Mouse (Mus musculus): ENCODE data around the gene Gmps. TPM values are rescaled to one million over a fixed set of nuclear protein-coding genes. Genes with fewer than 3 reads are reported as not detected.

The Gmps gene
- polyA plus RNA-seq, 1 experiment from 2014 or later: 43.0 TPM

DNA sequence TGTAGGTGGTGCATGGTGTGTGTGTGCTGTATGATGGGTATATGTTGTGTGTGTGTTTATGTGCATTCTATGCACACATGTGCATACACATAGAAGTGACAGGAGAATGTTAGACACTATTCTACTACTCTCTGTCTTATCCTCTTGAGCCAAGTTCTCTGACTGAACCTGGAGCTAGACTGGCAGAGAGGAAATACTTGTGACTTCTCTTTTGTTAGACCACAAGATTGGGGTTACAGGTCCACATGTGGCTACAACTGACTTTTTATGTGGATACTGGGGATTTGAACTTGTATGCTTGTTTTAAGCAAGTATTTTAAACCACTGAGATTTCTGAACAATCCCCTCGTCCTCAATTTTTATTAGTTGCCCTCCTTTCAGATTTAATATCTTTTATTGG, 10.8 kb downstream of the Gmps start:
- Histone ChIP-seq H3K4me2 (no peak overlapping the region), H3K9me3 (no peaks in the 10 kb centered on the region), H3K4me3 (no peak overlapping the region), H3K4me1 (no peaks in the 10 kb centered on the region), H3K27me3 (no peaks in the 10 kb centered on the region), H3K9ac (no peak overlapping the region), H3K36me3 (peaks cover 52% of the 10 kb centered on the region), H3K27ac (no peak overlapping the region)
- ATAC-seq (ENCODE audit: borderline replicate concordance, extremely low read depth, low FRiP score, low TSS enrichment): no peak
- WGBS: 85% methylated on average over 1 of the region's 1 CpGs

DNA sequence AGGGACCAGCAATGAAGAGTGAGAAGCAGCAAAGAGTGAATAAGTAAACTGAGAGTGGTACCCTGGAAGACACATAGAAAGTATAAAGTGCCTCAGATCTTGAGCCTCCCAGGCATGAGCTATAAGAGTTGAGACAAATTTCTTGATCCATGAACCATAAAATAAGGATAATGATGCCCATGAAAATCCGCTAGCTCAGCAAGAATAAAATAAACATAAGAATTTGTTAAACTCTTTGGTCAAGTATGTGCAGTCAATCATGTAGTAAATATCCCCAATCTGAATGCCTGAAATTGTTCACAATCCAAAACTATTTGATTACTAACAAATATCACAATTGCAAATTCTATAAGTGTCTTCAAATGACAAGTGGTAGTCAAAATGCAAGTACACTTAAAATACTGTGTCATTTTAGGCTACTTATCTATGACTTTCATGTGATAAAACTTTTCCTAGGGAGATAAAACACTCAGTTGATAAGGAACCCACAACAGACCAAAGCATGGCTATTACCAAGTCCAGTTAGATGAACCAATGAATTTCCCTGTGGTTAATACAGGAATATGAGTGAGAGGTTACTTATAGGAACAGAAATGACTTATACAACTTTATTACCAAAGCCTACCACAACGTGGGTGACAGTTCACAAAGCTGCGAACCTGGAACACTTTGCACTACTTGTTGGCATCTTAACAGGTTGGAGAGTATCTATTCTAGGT, 13.0 kb downstream of the Gmps start:
- Histone ChIP-seq H3K9ac (no peak overlapping the region), H3K27me3 (no peaks in the 10 kb centered on the region), H3K9me3 (no peaks in the 10 kb centered on the region), H3K36me3 (peaks cover 59% of the 10 kb centered on the region), H3K4me3 (no peak overlapping the region), H3K4me2 (no peak overlapping the region), H3K27ac (no peak overlapping the region), H3K4me1 (no peaks in the 10 kb centered on the region)
- WGBS: 89% methylated on average over 3 of the region's 3 CpGs
- no peak for ATAC-seq (ENCODE audit: borderline replicate concordance, extremely low read depth, low FRiP score, low TSS enrichment)

DNA sequence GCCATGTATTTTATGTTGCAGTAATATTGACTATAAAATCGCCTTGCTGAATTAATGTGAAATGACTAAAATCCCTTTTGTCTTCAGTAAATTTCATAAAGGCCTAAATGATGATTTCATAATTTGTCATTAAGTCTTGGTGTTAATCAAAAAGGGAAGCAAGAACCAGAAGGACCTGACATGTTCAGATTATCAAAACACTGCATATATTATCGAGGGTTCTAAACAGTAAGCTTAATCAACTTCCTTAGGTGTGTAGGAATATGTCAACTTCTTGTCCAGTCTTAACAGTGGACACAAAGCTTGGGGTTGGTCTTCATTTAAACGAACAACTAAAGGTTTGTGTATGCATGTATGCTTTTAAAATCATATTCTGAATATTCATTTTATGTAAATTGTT, 45.5 kb downstream of the Gmps start:
- H3K36me3 ChIP-seq: no peaks in the 10 kb centered on the region
- H3K4me1 ChIP-seq: no peaks in the 10 kb centered on the region
- no peak for ATAC-seq (ENCODE audit: borderline replicate concordance, extremely low read depth, low FRiP score, low TSS enrichment)
- H3K9ac ChIP-seq: no peak overlapping the region
- 84% methylated on average over 3 of the region's 3 CpGs for WGBS
- no peaks in the 10 kb centered on the region for H3K9me3 ChIP-seq
- H3K4me2 ChIP-seq: no peak overlapping the region
- no peak overlapping the region for H3K27ac ChIP-seq
- no peak overlapping the region for H3K4me3 ChIP-seq
- H3K27me3 ChIP-seq: no peaks in the 10 kb centered on the region

DNA sequence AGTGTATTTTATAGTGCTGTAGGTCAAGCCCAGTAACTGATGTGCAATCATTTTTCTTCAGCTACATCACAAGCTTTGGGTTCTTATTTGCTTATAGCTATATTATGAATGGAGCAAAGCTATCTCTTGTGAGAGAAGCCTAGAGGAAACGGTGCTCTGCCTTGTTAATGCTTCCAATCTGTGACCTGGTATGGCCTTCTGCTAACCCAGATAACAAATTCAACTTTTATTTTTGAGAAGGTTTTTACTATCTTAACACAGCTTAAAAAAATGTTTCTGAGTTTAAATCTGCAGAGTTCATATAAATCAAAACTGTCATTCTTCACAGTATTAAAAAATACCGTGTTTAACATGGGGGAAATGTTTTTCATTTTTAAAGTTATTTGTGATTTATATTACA, 46.0 kb downstream of the Gmps start:
- 64% methylated on average over 2 of the region's 2 CpGs for WGBS
- no peak for ATAC-seq (ENCODE audit: borderline replicate concordance, extremely low read depth, low FRiP score, low TSS enrichment)
- no peak overlapping the region for H3K4me3 ChIP-seq

DNA sequence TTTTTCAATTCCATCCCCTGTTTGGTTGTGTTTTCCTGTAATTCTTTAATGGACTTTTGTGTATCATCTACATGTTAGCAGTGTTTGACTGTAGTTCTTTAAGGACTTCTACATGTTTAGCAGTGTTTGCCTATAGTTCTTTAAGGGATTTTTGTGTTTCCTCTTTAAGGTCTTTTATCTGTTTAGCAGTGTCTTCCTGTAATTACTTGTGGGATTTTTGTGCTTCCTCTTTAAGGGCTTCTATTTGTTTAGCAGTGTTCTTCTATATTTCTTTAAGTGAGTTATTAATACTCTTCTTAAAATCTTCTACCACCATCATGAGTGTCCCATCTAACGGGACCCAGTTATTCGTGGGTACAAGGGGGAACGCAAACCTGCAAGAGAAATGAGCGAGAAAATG, 53.9 kb downstream of the Gmps start:
- H3K27ac ChIP-seq: no peak overlapping the region
- no peaks in the 10 kb centered on the region for H3K9me3 ChIP-seq
- H3K9ac ChIP-seq: no peak overlapping the region
- no peaks in the 10 kb centered on the region for H3K4me1 ChIP-seq
- no peak overlapping the region for H3K4me2 ChIP-seq
- H3K27me3 ChIP-seq: no peaks in the 10 kb centered on the region
- H3K36me3 ChIP-seq: no peaks in the 10 kb centered on the region
- no peak overlapping the region for H3K4me3 ChIP-seq
- WGBS: 93% methylated on average over 4 of the region's 4 CpGs
- no peak for ATAC-seq (ENCODE audit: borderline replicate concordance, extremely low read depth, low FRiP score, low TSS enrichment)

More for the DNA sequence above, 46.0 kb downstream of the Gmps start:
- Histone ChIP-seq H3K4me1 (no peaks in the 10 kb centered on the region), H3K36me3 (no peaks in the 10 kb centered on the region), H3K27ac (no peak overlapping the region), H3K27me3 (no peaks in the 10 kb centered on the region), H3K4me2 (no peak overlapping the region), H3K9me3 (no peaks in the 10 kb centered on the region), H3K9ac (no peak overlapping the region)

DNA sequence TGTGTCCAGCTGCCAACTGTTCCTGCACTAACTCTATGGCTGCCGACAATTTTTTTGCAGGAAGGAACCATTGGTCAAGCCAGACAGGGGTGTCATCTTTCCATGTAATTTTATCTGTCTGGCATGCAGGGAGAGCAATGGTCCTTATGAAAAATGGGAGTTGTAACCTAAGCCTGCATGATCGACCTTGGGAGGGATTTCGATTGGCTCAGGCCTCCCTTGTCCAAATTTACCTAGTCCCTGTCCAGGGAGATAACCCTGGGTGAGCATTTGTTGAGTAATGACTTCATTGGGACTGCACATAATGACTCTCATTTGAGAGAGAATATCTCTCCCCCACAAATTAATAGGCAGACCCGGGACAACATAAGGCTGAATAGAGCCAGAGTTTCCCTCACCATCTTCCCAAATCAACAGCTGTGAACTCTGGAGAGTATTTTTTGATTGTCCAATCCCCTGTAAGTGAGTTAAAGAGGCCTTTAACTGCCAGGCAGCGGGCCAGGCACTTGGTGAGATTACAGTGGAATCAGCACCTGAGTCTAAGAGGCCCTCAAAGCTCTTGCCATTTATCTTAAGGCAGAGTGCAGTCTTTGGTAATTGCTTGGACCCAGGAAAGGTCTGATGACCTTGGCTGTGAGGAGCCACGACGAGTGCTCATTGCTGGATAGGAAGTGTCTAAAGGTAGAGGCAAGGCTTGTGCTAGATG, 62.4 kb downstream of the Gmps start:
- Histone ChIP-seq H3K27me3 (no peaks in the 10 kb centered on the region), H3K4me2 (no peak overlapping the region), H3K36me3 (no peaks in the 10 kb centered on the region), H3K4me3 (no peak overlapping the region), H3K9me3 (no peaks in the 10 kb centered on the region), H3K27ac (no peak overlapping the region), H3K4me1 (no peaks in the 10 kb centered on the region), H3K9ac (no peak overlapping the region)
- 46% methylated on average over 7 of the region's 7 CpGs for WGBS
- no peak for ATAC-seq (ENCODE audit: borderline replicate concordance, extremely low read depth, low FRiP score, low TSS enrichment)

DNA sequence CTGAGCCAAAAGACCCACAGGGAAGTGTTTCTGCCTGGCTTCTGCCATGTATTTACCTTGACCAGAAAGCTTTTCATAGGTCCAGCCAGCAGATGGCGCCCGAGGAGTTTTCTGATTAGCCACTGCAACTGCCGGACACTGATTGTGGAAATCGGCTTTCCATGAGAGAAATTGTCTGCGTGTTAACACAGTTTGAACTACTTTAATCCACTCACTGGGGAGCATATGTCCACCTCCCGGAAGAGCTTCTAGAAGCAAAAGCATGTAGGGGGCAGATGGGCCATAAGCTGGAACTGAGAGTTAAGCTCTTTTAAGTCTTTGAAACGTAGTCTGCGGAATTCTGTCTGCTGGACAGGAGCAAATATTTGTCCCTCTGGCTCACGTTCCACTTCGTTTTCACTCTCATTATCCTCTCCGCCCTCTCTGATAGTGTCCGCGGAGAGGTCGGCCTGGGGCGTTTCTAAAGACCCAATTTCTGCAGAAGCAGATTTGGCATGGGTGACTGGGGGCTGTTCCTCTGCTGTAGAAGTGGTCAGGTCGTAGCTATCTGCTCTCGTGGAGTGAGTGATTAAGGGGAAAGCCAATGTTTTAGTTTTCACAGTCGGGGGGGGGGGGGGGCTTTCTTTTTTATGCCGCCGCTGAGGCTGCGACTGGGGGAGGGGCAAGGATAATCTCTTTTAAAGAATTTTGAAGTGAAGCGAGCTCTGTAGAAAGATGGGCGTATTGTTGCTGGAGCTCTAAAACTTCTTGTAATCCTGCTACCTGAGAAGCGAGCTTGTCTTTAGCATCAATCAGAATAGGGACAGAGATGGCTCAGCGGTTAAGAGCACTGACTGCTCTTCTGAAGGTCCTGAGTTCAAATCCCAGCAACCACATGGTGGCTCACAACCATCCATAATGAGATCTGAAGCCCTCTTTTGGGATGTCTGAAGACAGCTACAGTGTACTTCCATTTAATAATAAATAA, 64.2 kb downstream of the Gmps start:
- peak overlapping the region; percentile 36; the same call in 1 of the 2 replicates for H3K9ac ChIP-seq
- H3K27me3 ChIP-seq: no peaks in the 10 kb centered on the region
- 10% methylated on average over 25 of the region's 25 CpGs for WGBS
- no peaks in the 10 kb centered on the region for H3K36me3 ChIP-seq
- H3K4me2 ChIP-seq: peak overlapping the region; percentile 61
- H3K9me3 ChIP-seq: no peaks in the 10 kb centered on the region
- H3K4me1 ChIP-seq: no peaks in the 10 kb centered on the region
- H3K4me3 ChIP-seq: peak overlapping the region; percentile 44
- H3K27ac ChIP-seq: 0 out of 2 replicates have a peak overlapping the region, but pooled peaks have one; percentile 30
- peak; percentile 83; the same call in 1 of the 2 replicates for ATAC-seq (ENCODE audit: borderline replicate concordance, extremely low read depth, low FRiP score, low TSS enrichment)

Other genes starting within 250 kb of the Gmps start
- gene Plch1, start 76.6 kb upstream of the Gmps start, polyA plus RNA-seq (2015; fragmentation: Nextera tagmentation; extraction: Ambion mirVana): 4.5 and 5.1 TPM in 2 replicates
- 5.9 and 6.2 TPM in 2 replicates for gene E130311K13Rik, start 46.6 kb upstream of the Gmps start, polyA plus RNA-seq (2015; fragmentation: Nextera tagmentation; extraction: Ambion mirVana)
- gene Slc33a1, start 11.3 kb upstream of the Gmps start, polyA plus RNA-seq (2015; fragmentation: Nextera tagmentation; extraction: Ambion mirVana): 15.7 and 16.0 TPM in 2 replicates
- not detected in 2 replicates for gene Vmn2r1, start 105.4 kb downstream of the Gmps start, polyA plus RNA-seq (2015; fragmentation: Nextera tagmentation; extraction: Ambion mirVana)
- gene Vmn2r2, start 165.8 kb downstream of the Gmps start, polyA plus RNA-seq (2015; fragmentation: Nextera tagmentation; extraction: Ambion mirVana): not detected in 2 replicates

All from lung, embryonic 15.5 days (tissue).